ENCODE assay signal across 24 mouse cellular contexts in the genomic region with DNA sequence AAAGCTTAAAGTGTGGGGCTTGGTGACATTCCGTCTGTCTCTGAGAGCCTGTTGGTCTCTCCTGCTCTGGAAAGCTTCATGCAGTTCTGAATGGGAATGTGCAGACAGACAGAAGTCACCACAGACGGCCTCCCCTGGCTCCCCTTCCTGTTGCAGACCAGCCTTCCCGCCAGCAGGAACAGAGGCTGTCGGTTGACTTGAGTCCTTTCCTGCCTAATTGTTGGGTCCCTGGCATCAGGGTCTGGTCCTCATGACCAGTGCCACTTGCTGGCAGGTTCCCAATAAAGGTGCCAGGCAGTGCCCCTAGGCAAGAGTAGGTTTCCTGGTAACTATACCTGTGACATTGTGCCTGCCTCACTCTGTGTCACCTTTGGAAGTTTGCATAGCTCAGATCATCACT. TPM values are rescaled to one million over a fixed set of nuclear protein-coding genes. Genes with fewer than 3 reads are reported as not detected.
DNase-seq lines count a peak whose midpoint lies in the region; TF ChIP-seq lines count a peak whose summit lies in the region.
"Had no signal": no experiment of that assay in that cellular context is flagged by ENCODE, and none has a peak within 500 bp of the region (broad histone marks: within the 10 kb centered on the region; RNA-seq: fewer than 3 reads in every experiment).

No protein-coding gene starts in this region.

- TF ChIP-seq CTCF in cerebellum, adult 2 months (IDR thresholded peaks at IDR 0.05; ENCODE audit: borderline replicate concordance, insufficient read depth, low read depth, low read length): no peak
- TF ChIP-seq CTCF in gastrocnemius, adult 2 months (IDR thresholded peaks at IDR 0.05): no peak
- TF ChIP-seq CTCF in left cerebral cortex, adult 2 months (IDR thresholded peaks at IDR 0.05): no peak

- peak; percentile 46 to 54 for DNase-seq in cerebellum, adult 2 months
- DNase-seq in cerebellum, adult 11 months: no peak
- no peak for DNase-seq in gastrocnemius, adult 2 months
- no peak for DNase-seq in gastrocnemius, postnatal 4 days (ENCODE audit: low spot score in 2 of 2)
- no peak for DNase-seq in left cerebral cortex, adult 2 months (ENCODE audit: extremely low spot score in 1 of 2, low spot score in 2 of 2)
- no peak for DNase-seq in left cerebral cortex, postnatal 14 days (ENCODE audit: low spot score in 2 of 2)
- DNase-seq in frontal cortex, postnatal 25 days (ENCODE audit: low spot score in 2 of 2): no peak
- DNase-seq: embryo, embryonic 11 days; gastrocnemius, postnatal 10 days; heart, adult 2 months; heart, postnatal 14 days; kidney, adult 18-20 months had no signal

- H3K27ac ChIP-seq in cerebellum, adult 2 months (ENCODE audit: insufficient read depth, low read length): peak overlapping the region; percentile 70
- H3K27ac ChIP-seq in gastrocnemius, adult 2 months: peak overlapping the region; percentile 73
- peak overlapping the region; percentile 57 for H3K27ac ChIP-seq in left cerebral cortex, adult 2 months
- H3K27ac ChIP-seq: embryonic facial prominence, embryonic 15.5 days; forebrain, embryonic 10.5 days; heart, adult 2 months; heart, embryonic 15.5 days; hindbrain, embryonic 10.5 days; intestine, embryonic 15.5 days had no signal

- no peak for TF ChIP-seq POLR2A in cerebellum, adult 2 months (IDR thresholded peaks at IDR 0.05; ENCODE audit: borderline replicate concordance, insufficient read depth, low read length)

- H3K27me3 ChIP-seq in cerebellum, adult 2 months (ENCODE audit: control insufficient read depth, insufficient read depth, low read length): no peaks in the 10 kb centered on the region
- H3K27me3 ChIP-seq: embryonic facial prominence, embryonic 15.5 days; heart, embryonic 15.5 days; intestine, embryonic 15.5 days had no signal

- peaks cover 28% of the 10 kb centered on the region for H3K4me1 ChIP-seq in cerebellum, adult 2 months (ENCODE audit: control insufficient read depth, insufficient read depth, low read length)
- H3K4me1 ChIP-seq: embryonic facial prominence, embryonic 15.5 days; forebrain, embryonic 10.5 days; hindbrain, embryonic 10.5 days; intestine, embryonic 15.5 days had no signal

- 11% methylated on average over 4 of the region's 4 CpGs for WGBS in cerebellum, adult 2 months

- intact Hi-C loops in gastrocnemius, adult 2 months (cut with DNase I): loop anchor here (5.0 kb wide), 1 partner anchor 36 kb away; the partner anchor contains the start of gene Agt
- intact Hi-C loops in left cerebral cortex, adult 2 months (cut with DNase I): no loop called here
- intact Hi-C loops in left cerebral cortex, postnatal 14 days (cut with DNase I): no loop called here

- no peak overlapping the region for H3K4me3 ChIP-seq in cerebellum, adult 2 months (replicated peaks; ENCODE audit: insufficient read depth, low read depth, low read length)
- H3K4me3 ChIP-seq in gastrocnemius, adult 2 months: no peak overlapping the region
- no peak overlapping the region for H3K4me3 ChIP-seq in left cerebral cortex, adult 2 months
- H3K4me3 ChIP-seq: embryonic facial prominence, embryonic 15.5 days; erythroblast, embryonic 14.5 days; forebrain, embryonic 10.5 days; heart, adult 2 months; heart, embryonic 15.5 days; hindbrain, embryonic 10.5 days; intestine, embryonic 15.5 days had no signal

RNA-seq across cellular contexts. Expression of gene Cog2, which starts 10.4 kb away (rescaled TPM):
- 38.4 and 40.7 TPM in 2 replicates for polyA plus RNA-seq in cerebellum, adult 2 months (2012; rRNA removed)
- 10 to 100 TPM; 17.1 to 17.7 TPM for total RNA-seq in gastrocnemius, adult 2 months (2021)
- total RNA-seq in gastrocnemius, postnatal 4 days (2021): 10 to 100 TPM; 29.3 to 33.9 TPM
- total RNA-seq in left cerebral cortex, adult 2 months (2021): 10 to 100 TPM; 35.1 to 46.5 TPM
- 10 to 100 TPM; 30.4 to 32.1 TPM for total RNA-seq in left cerebral cortex, postnatal 14 days (2021)

RNA-seq across cellular contexts. Expression of gene Agt, which starts 38.5 kb away (rescaled TPM):
- 125 and 129 TPM in 2 replicates for polyA plus RNA-seq in cerebellum, adult 2 months (2012; rRNA removed)
- total RNA-seq in gastrocnemius, adult 2 months (2021): 10 to 100 TPM; 12.0 to 18.0 TPM
- 10 to 100 TPM; 28.5 to 37.1 TPM for total RNA-seq in gastrocnemius, postnatal 4 days (2021)
- total RNA-seq in left cerebral cortex, adult 2 months (2021): 10 to 100 TPM; 13.3 to 17.8 TPM
- total RNA-seq in left cerebral cortex, postnatal 14 days (2021): 10 to 100 TPM; 13.3 to 20.7 TPM
- total RNA-seq: MEL had no signal
- polyA plus RNA-seq: C2C12; embryonic facial prominence, embryonic 11.5 days; forebrain, embryonic 10.5 days; forebrain, embryonic 14.5 days; hindbrain, embryonic 10.5 days had no signal

RNA-seq across cellular contexts. Expression of gene Capn9, which starts 44.9 kb away (rescaled TPM):
- 0.06 and 0.08 TPM in 2 replicates for polyA plus RNA-seq in cerebellum, adult 2 months (2012; rRNA removed)
- total RNA-seq in gastrocnemius, adult 2 months (2021): not detected
- not detected for total RNA-seq in gastrocnemius, postnatal 4 days (2021)
- not detected for total RNA-seq in left cerebral cortex, adult 2 months (2021)
- not detected for total RNA-seq in left cerebral cortex, postnatal 14 days (2021)
- total RNA-seq: gastrocnemius, postnatal 10 days; heart, adult 2 months; MEL had no signal
- polyA plus RNA-seq: brain, embryonic 14.5 days; C2C12; embryonic facial prominence, embryonic 11.5 days; erythroblast, embryonic 14.5 days; forebrain, embryonic 10.5 days; heart, adult 2 months; heart, embryonic 11.5 days; hindbrain, embryonic 10.5 days had no signal

Comparison
In these comparisons a context has a peak if more than half of its experiments do, and no peak if none do; other contexts are left out.
1. DNase-seq: peak in cerebellum, adult 2 months (2 of 2); none in cerebellum, adult 11 months (single experiment), gastrocnemius, adult 2 months (single experiment), gastrocnemius, postnatal 4 days (0 of 2), left cerebral cortex, adult 2 months (0 of 2), left cerebral cortex, postnatal 14 days (0 of 2) and frontal cortex, postnatal 25 days (0 of 2).
2. Peak in every context shown above with its lines, with median percentiles within 50 percentile points of each other: H3K27ac ChIP-seq.